Mouse (Mus musculus): Measurements from ENCODE around the gene Mrpl58. TPM values are rescaled to one million over a fixed set of nuclear protein-coding genes. Genes with fewer than 3 reads are reported as not detected.
"Not testable (repeated sequence)": the region's sequence is repeated elsewhere in the genome, so short reads cannot be mapped to it uniquely, and the experiment has no call there.

The Mrpl58 gene
- polyA plus RNA-seq, 1 experiment from 2014 or later, result 253 TPM

- Histone ChIP-seq H3K27me3 (replicated peaks; ENCODE audit: control insufficient read depth, insufficient read depth, low read length) (no peaks in the 10 kb centered on the region), H3K9me3 (replicated peaks; ENCODE audit: control insufficient read depth, low read length) (no peaks in the 10 kb centered on the region), H3K27ac (ENCODE audit: low read depth, low read length) (no peak overlapping the region), H3K9ac (ENCODE audit: low read length) (no peak overlapping the region), H3K4me1 (ENCODE audit: control insufficient read depth, insufficient read depth, low read length) (no peaks in the 10 kb centered on the region), H3K36me3 (ENCODE audit: control insufficient read depth, insufficient read depth, low read length) (no peaks in the 10 kb centered on the region), H3K4me2 (ENCODE audit: low read length) (no peak overlapping the region), H3K4me3 (ENCODE audit: low read depth, low read length) (no peak overlapping the region)
- no peak for ATAC-seq
- DNase-seq (ENCODE audit: low spot score), result no peak
- WGBS, result 71% methylated on average over 4 of the region's 4 CpGs
Measured at GRCm38 (mm10) chr11:115453306-115453705, 49.8 kb downstream of the Mrpl58 start.

GRCm38 (mm10) chr11:115454822-115455221 lies 51.3 kb downstream of the Mrpl58 start:
- ATAC-seq; H3K4me1 ChIP-seq (ENCODE audit: control insufficient read depth, insufficient read depth, low read length); DNase-seq (ENCODE audit: low spot score); H3K27ac ChIP-seq (ENCODE audit: low read depth, low read length); H3K9ac ChIP-seq (ENCODE audit: low read length); H3K27me3 ChIP-seq (replicated peaks; ENCODE audit: control insufficient read depth, insufficient read depth, low read length); H3K36me3 ChIP-seq (ENCODE audit: control insufficient read depth, insufficient read depth, low read length); H3K9me3 ChIP-seq (replicated peaks; ENCODE audit: control insufficient read depth, low read length); H3K4me3 ChIP-seq (ENCODE audit: low read depth, low read length); H3K4me2 ChIP-seq (ENCODE audit: low read length): not testable (repeated sequence)
- 82% methylated on average over 6 of the region's 6 CpGs for WGBS

DNA sequence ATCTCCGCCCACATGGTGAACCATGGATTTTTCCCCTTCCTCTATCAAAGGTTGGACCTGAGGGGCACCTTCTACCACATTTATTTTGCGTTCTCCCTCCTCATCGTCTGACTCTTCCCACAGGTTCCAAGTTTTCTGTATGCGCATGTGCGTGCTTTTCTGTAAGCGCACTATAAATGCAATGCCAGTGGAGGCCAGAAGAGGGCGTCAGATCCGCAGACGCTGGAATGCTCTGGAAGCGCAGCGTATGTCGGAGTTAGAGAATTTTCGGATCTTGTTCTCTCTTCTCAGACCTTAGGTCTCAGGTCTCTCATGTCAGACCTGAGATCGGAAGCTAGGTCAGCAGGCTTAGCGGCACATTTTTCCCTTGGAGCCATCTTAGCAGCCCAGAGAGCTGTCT lies 52.1 kb downstream of the Mrpl58 start:
- Histone ChIP-seq H3K36me3 (ENCODE audit: control insufficient read depth, insufficient read depth, low read length) (no peaks in the 10 kb centered on the region), H3K9me3 (replicated peaks; ENCODE audit: control insufficient read depth, low read length) (no peaks in the 10 kb centered on the region), H3K4me3 (ENCODE audit: low read depth, low read length) (no peak overlapping the region), H3K4me2 (ENCODE audit: low read length) (no peak overlapping the region), H3K27ac (ENCODE audit: low read depth, low read length) (no peak overlapping the region), H3K27me3 (replicated peaks; ENCODE audit: control insufficient read depth, insufficient read depth, low read length) (no peaks in the 10 kb centered on the region), H3K4me1 (ENCODE audit: control insufficient read depth, insufficient read depth, low read length) (no peaks in the 10 kb centered on the region), H3K9ac (ENCODE audit: low read length) (no peak overlapping the region)
- DNase-seq (ENCODE audit: low spot score) (no peak), ATAC-seq (no peak)
- WGBS, result 86% methylated on average over 15 of the region's 15 CpGs

- no peaks in the 10 kb centered on the region for H3K9me3 ChIP-seq (replicated peaks; ENCODE audit: control insufficient read depth, low read length)
- H3K4me2 ChIP-seq (ENCODE audit: low read length), result no peak overlapping the region
- WGBS, result 92% methylated on average over 5 of the region's 5 CpGs
- H3K9ac ChIP-seq (ENCODE audit: low read length), result no peak overlapping the region
- no peaks in the 10 kb centered on the region for H3K27me3 ChIP-seq (replicated peaks; ENCODE audit: control insufficient read depth, insufficient read depth, low read length)
- DNase-seq (ENCODE audit: low spot score) (no peak), ATAC-seq (no peak)
- no peaks in the 10 kb centered on the region for H3K36me3 ChIP-seq (ENCODE audit: control insufficient read depth, insufficient read depth, low read length)
- no peak overlapping the region for H3K4me3 ChIP-seq (ENCODE audit: low read depth, low read length)
- no peaks in the 10 kb centered on the region for H3K4me1 ChIP-seq (ENCODE audit: control insufficient read depth, insufficient read depth, low read length)
- no peak overlapping the region for H3K27ac ChIP-seq (ENCODE audit: low read depth, low read length)
Measured at GRCm38 (mm10) chr11:115456182-115456581, 52.6 kb downstream of the Mrpl58 start.

GRCm38 (mm10) chr11:115457405-115457804 lies 53.9 kb downstream of the Mrpl58 start:
- no peaks in the 10 kb centered on the region for H3K36me3 ChIP-seq (ENCODE audit: control insufficient read depth, insufficient read depth, low read length)
- H3K9me3 ChIP-seq (replicated peaks; ENCODE audit: control insufficient read depth, low read length), result no peaks in the 10 kb centered on the region
- H3K4me2 ChIP-seq (ENCODE audit: low read length), result no peak overlapping the region
- DNase-seq (ENCODE audit: low spot score) (peak; percentile 19), ATAC-seq (no peak)
- H3K27me3 ChIP-seq (replicated peaks; ENCODE audit: control insufficient read depth, insufficient read depth, low read length), result no peaks in the 10 kb centered on the region
- no peaks in the 10 kb centered on the region for H3K4me1 ChIP-seq (ENCODE audit: control insufficient read depth, insufficient read depth, low read length)
- no peak overlapping the region for H3K4me3 ChIP-seq (ENCODE audit: low read depth, low read length)
- no peak overlapping the region for H3K27ac ChIP-seq (ENCODE audit: low read depth, low read length)
- 34% methylated on average over 6 of the region's 6 CpGs for WGBS
- no peak overlapping the region for H3K9ac ChIP-seq (ENCODE audit: low read length)

DNA sequence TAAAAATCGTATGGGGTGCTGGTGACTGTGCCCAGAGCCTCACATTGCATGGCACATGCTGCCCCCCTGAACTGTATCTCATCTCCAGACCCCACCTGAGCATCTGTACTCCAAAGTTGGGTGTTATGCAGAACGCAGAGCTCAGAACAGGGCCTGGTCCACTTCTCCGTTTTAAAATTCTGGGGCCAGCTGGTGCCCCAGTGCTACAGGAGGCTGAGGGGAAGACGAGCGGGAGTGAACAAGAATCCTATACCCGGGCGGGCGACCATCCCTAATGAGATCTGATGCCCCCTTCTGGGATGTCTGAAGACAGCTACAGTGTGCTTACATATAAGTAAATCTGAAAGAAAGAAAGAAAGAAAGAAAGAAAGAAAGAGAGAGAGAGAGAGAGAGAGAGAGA lies 57.4 kb downstream of the Mrpl58 start:
- Histone ChIP-seq H3K36me3 (ENCODE audit: control insufficient read depth, insufficient read depth, low read length) (no peaks in the 10 kb centered on the region), H3K27ac (ENCODE audit: low read depth, low read length) (no peak overlapping the region), H3K4me2 (ENCODE audit: low read length) (no peak overlapping the region), H3K4me1 (ENCODE audit: control insufficient read depth, insufficient read depth, low read length) (no peaks in the 10 kb centered on the region), H3K27me3 (replicated peaks; ENCODE audit: control insufficient read depth, insufficient read depth, low read length) (no peaks in the 10 kb centered on the region), H3K9me3 (replicated peaks; ENCODE audit: control insufficient read depth, low read length) (no peaks in the 10 kb centered on the region), H3K9ac (ENCODE audit: low read length) (no peak overlapping the region), H3K4me3 (ENCODE audit: low read depth, low read length) (no peak overlapping the region)
- 16% methylated on average over 8 of the region's 8 CpGs for WGBS
- no peak for ATAC-seq
- DNase-seq (ENCODE audit: low spot score), result no peak

DNA sequence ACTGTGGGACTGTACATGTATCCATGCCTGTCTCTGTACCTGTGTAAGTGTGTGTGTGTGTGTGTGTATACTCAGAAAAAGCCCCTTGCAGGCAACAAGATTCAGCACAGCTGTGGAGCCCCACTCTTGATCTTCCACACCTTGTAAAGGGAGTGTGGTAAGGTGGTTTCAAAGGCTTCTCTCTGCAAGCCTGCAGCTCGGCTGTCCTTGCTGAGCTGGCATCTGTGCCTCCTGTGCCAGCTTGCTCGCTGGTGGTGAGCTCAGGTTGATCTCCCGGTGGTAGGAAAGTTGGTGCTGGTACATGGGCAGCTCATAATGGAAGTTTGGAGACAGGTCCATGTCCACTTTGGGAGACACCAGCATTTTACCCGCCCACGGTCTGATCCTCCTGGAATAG lies 58.3 kb downstream of the Mrpl58 start:
- ATAC-seq (no peak), DNase-seq (ENCODE audit: low spot score) (no peak)
- Histone ChIP-seq H3K9ac (ENCODE audit: low read length) (no peak overlapping the region), H3K4me3 (ENCODE audit: low read depth, low read length) (no peak overlapping the region), H3K27ac (ENCODE audit: low read depth, low read length) (no peak overlapping the region), H3K4me1 (ENCODE audit: control insufficient read depth, insufficient read depth, low read length) (no peaks in the 10 kb centered on the region), H3K36me3 (ENCODE audit: control insufficient read depth, insufficient read depth, low read length) (no peaks in the 10 kb centered on the region), H3K9me3 (replicated peaks; ENCODE audit: control insufficient read depth, low read length) (no peaks in the 10 kb centered on the region), H3K27me3 (replicated peaks; ENCODE audit: control insufficient read depth, insufficient read depth, low read length) (no peaks in the 10 kb centered on the region), H3K4me2 (ENCODE audit: low read length) (no peak overlapping the region)
- WGBS, result 77% methylated on average over 5 of the region's 5 CpGs

Small RNA genes within 50 kb of the gene (microRNA-seq; reads per million reads assigned to microRNA genes)
- not detected for gene Mir3968

Other genes with a start within 250 kb of the Mrpl58 start
- gene Slc9a3r1, start 240.4 kb upstream of the Mrpl58 start, polyA plus RNA-seq (2014; fragmentation: Nextera tagmentation; extraction: Ambion mirVana), result 39.4 and 48.4 TPM in 2 replicates
- gene Tmem104, start 216.3 kb upstream of the Mrpl58 start, polyA plus RNA-seq (2014; fragmentation: Nextera tagmentation; extraction: Ambion mirVana), result 6.3 and 8.5 TPM in 2 replicates
- gene Nat9, start 215.9 kb upstream of the Mrpl58 start, polyA plus RNA-seq (2014; fragmentation: Nextera tagmentation; extraction: Ambion mirVana), result 19.5 and 20.4 TPM in 2 replicates
- 0.12 and 0.14 TPM in 2 replicates for gene Grin2c, start 136.5 kb upstream of the Mrpl58 start, polyA plus RNA-seq (2014; fragmentation: Nextera tagmentation; extraction: Ambion mirVana)
- gene Fdxr, start 126.7 kb upstream of the Mrpl58 start, polyA plus RNA-seq (2014; fragmentation: Nextera tagmentation; extraction: Ambion mirVana), result 17.2 and 20.0 TPM in 2 replicates
- 0.24 and 0.40 TPM in 2 replicates for gene Fads6, start 106.1 kb upstream of the Mrpl58 start, polyA plus RNA-seq (2014; fragmentation: Nextera tagmentation; extraction: Ambion mirVana)
- gene Otop2, start 96.6 kb upstream of the Mrpl58 start, polyA plus RNA-seq (2014; fragmentation: Nextera tagmentation; extraction: Ambion mirVana), result not detected in 2 replicates
- not detected in 2 replicates for gene Ush1g, start 81.7 kb upstream of the Mrpl58 start, polyA plus RNA-seq (2014; fragmentation: Nextera tagmentation; extraction: Ambion mirVana)
- 0.06 and 0.09 TPM in 2 replicates for gene Otop3, start 69.0 kb upstream of the Mrpl58 start, polyA plus RNA-seq (2014; fragmentation: Nextera tagmentation; extraction: Ambion mirVana)
- gene Hid1, start 36.0 kb upstream of the Mrpl58 start, polyA plus RNA-seq (2014; fragmentation: Nextera tagmentation; extraction: Ambion mirVana), result 32.0 and 36.3 TPM in 2 replicates
- gene Cdr2l, start 21.8 kb upstream of the Mrpl58 start, polyA plus RNA-seq (2014; fragmentation: Nextera tagmentation; extraction: Ambion mirVana), result 17.7 and 19.0 TPM in 2 replicates
- gene Atp5h, start 16.2 kb downstream of the Mrpl58 start, polyA plus RNA-seq (2014; fragmentation: Nextera tagmentation; extraction: Ambion mirVana), result 768 and 904 TPM in 2 replicates
- gene Kctd2, start 16.4 kb downstream of the Mrpl58 start, polyA plus RNA-seq (2014; fragmentation: Nextera tagmentation; extraction: Ambion mirVana), result 17.8 and 17.9 TPM in 2 replicates
- not detected in 2 replicates for gene Trim80, start 36.8 kb downstream of the Mrpl58 start, polyA plus RNA-seq (2014; fragmentation: Nextera tagmentation; extraction: Ambion mirVana)
- 0.12 TPM in 1 of 2 replicates, not detected in the other for gene Slc16a5, start 58.7 kb downstream of the Mrpl58 start, polyA plus RNA-seq (2014; fragmentation: Nextera tagmentation; extraction: Ambion mirVana)
- gene Armc7, start 71.9 kb downstream of the Mrpl58 start, polyA plus RNA-seq (2014; fragmentation: Nextera tagmentation; extraction: Ambion mirVana), result 11.5 and 14.6 TPM in 2 replicates
- gene Nt5c, start 88.1 kb downstream of the Mrpl58 start, polyA plus RNA-seq (2014; fragmentation: Nextera tagmentation; extraction: Ambion mirVana), result 95.5 and 107 TPM in 2 replicates
- 2,151 and 2,168 TPM in 2 replicates for gene Jpt1, start 110.6 kb downstream of the Mrpl58 start, polyA plus RNA-seq (2014; fragmentation: Nextera tagmentation; extraction: Ambion mirVana)
- 1,356 and 1,420 TPM in 2 replicates for gene Sumo2, start 132.5 kb downstream of the Mrpl58 start, polyA plus RNA-seq (2014; fragmentation: Nextera tagmentation; extraction: Ambion mirVana)
- gene Nup85, start 160.7 kb downstream of the Mrpl58 start, polyA plus RNA-seq (2014; fragmentation: Nextera tagmentation; extraction: Ambion mirVana), result 117 and 122 TPM in 2 replicates
- gene Mrps7, start 200.2 kb downstream of the Mrpl58 start, polyA plus RNA-seq (2014; fragmentation: Nextera tagmentation; extraction: Ambion mirVana), result 72.1 and 81.5 TPM in 2 replicates
- gene Gga3, start 200.3 kb downstream of the Mrpl58 start, polyA plus RNA-seq (2014; fragmentation: Nextera tagmentation; extraction: Ambion mirVana), result 18.1 and 22.7 TPM in 2 replicates
- gene Mif4gd, start 209.2 kb downstream of the Mrpl58 start, polyA plus RNA-seq (2014; fragmentation: Nextera tagmentation; extraction: Ambion mirVana), result 9.5 and 12.5 TPM in 2 replicates
- 38.3 and 50.1 TPM in 2 replicates for gene Slc25a19, start 224.5 kb downstream of the Mrpl58 start, polyA plus RNA-seq (2014; fragmentation: Nextera tagmentation; extraction: Ambion mirVana)